Mouse (Mus musculus): ENCODE measurements at regions not wholly inside any gene's neighbourhood (a gene's known extent, or its start where the extent isn't known, plus 50 kb on each side); places are given as distances from the start of the nearest gene placed in this dataset.

DNA sequence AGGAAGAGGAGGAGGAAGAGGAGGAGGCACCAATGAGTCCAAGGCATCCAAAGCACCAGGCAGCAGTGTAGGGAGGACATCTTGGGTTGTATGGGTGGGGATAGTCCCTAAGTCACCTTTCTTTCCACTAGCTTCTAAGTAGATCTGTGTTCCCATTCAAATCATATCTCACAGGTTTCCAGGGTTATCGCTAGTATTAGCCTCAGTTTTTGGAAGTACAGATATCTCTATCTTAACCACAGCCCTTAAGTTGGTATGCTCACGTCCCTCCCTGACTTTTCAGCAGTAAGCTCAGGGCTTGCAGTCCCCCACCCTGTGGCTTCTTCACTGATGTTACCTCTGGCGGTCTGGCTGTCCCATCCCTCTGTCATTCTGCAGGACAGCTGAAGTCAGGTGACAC is 254.2 kb downstream of the Rplp1 start:
- TF ChIP-seq CTCF (conservative IDR thresholded peaks at IDR 0.05; ENCODE audit: insufficient read depth, insufficient read length, low read depth, low read length) (no peak), POLR2A (IDR thresholded peaks at IDR 0.05; ENCODE audit: low read depth, low read length) (no peak)
- Histone ChIP-seq H3K4me3 (ENCODE audit: insufficient read depth, low read depth, low read length) (no peak overlapping the region), H3K36me3 (ENCODE audit: control insufficient read depth, insufficient read depth, low read length) (no peaks in the 10 kb centered on the region), H3K27me3 (replicated peaks; ENCODE audit: control insufficient read depth, insufficient read depth, low read length) (no peaks in the 10 kb centered on the region), H3K27ac (ENCODE audit: insufficient read depth, low read depth, low read length) (no peak overlapping the region), H3K4me1 (ENCODE audit: control insufficient read depth, insufficient read depth, low read length) (no peaks in the 10 kb centered on the region)
- no peak for DNase-seq
- 91% methylated on average over 3 of the region's 3 CpGs for WGBS

GRCm38 (mm10) chr9:61657996-61658395 is 256.3 kb downstream of the Rplp1 start:
- Histone ChIP-seq H3K4me3 (ENCODE audit: insufficient read depth, low read depth, low read length) (no peak overlapping the region), H3K27ac (ENCODE audit: insufficient read depth, low read depth, low read length) (no peak overlapping the region), H3K27me3 (replicated peaks; ENCODE audit: control insufficient read depth, insufficient read depth, low read length) (no peaks in the 10 kb centered on the region), H3K36me3 (ENCODE audit: control insufficient read depth, insufficient read depth, low read length) (no peaks in the 10 kb centered on the region), H3K4me1 (ENCODE audit: control insufficient read depth, insufficient read depth, low read length) (no peaks in the 10 kb centered on the region)
- TF ChIP-seq POLR2A (IDR thresholded peaks at IDR 0.05; ENCODE audit: low read depth, low read length) (no peak), CTCF (conservative IDR thresholded peaks at IDR 0.05; ENCODE audit: insufficient read depth, insufficient read length, low read depth, low read length) (no peak)
- 87% methylated on average over 8 of the region's 8 CpGs for WGBS
- no peak for DNase-seq

DNA sequence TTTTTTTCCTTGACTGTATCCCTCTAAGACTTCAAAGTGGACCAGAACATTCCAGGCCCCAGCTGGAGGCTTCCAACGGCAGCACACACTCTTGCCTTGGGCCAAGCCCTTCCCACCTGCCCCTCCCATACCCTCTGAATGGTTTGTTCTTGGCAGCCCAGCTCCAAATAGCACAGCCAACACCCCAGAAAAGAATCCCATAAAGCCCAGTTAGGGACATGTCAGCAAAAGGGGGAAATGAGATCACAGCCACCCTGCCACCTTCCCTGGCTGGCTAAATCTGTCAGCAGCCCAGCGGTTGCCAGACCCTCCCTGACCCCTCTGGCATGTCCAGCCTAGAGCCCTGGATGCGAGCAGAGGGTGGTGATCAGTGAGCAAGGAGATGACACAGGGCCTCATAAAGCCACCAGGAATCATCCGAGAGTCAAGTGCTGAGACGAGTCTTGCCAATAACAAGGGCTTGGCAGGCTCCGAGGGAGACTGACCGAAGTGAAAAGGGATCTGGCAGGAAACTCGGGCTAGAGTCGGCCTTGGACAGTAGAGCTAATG is 258.8 kb downstream of the Rplp1 start:
- Histone ChIP-seq H3K36me3 (ENCODE audit: control insufficient read depth, insufficient read depth, low read length) (no peaks in the 10 kb centered on the region), H3K27me3 (replicated peaks; ENCODE audit: control insufficient read depth, insufficient read depth, low read length) (no peaks in the 10 kb centered on the region), H3K27ac (ENCODE audit: insufficient read depth, low read depth, low read length) (no peak overlapping the region), H3K4me1 (ENCODE audit: control insufficient read depth, insufficient read depth, low read length) (no peaks in the 10 kb centered on the region), H3K4me3 (ENCODE audit: insufficient read depth, low read depth, low read length) (no peak overlapping the region)
- WGBS = 64% methylated on average over 9 of the region's 9 CpGs
- DNase-seq = peak; percentile 45
- TF ChIP-seq CTCF (conservative IDR thresholded peaks at IDR 0.05; ENCODE audit: insufficient read depth, insufficient read length, low read depth, low read length) (no peak), POLR2A (IDR thresholded peaks at IDR 0.05; ENCODE audit: low read depth, low read length) (no peak)

GRCm38 (mm10) chr9:61645661-61646425 is 268.5 kb downstream of the Rplp1 start:
- H3K4me1 ChIP-seq (ENCODE audit: control insufficient read depth, insufficient read depth, low read length) = no peaks in the 10 kb centered on the region
- no peak overlapping the region for H3K27ac ChIP-seq (ENCODE audit: insufficient read depth, low read depth, low read length)
- H3K4me3 ChIP-seq (ENCODE audit: insufficient read depth, low read depth, low read length) = no peak overlapping the region
- TF ChIP-seq CTCF (conservative IDR thresholded peaks at IDR 0.05; ENCODE audit: insufficient read depth, insufficient read length, low read depth, low read length) = no peak
- TF ChIP-seq POLR2A (IDR thresholded peaks at IDR 0.05; ENCODE audit: low read depth, low read length) = no peak
- WGBS = 28% methylated on average over 20 of the region's 20 CpGs
- H3K27me3 ChIP-seq (replicated peaks; ENCODE audit: control insufficient read depth, insufficient read depth, low read length) = no peaks in the 10 kb centered on the region
- peak; percentile 28 for DNase-seq
- H3K36me3 ChIP-seq (ENCODE audit: control insufficient read depth, insufficient read depth, low read length) = no peaks in the 10 kb centered on the region

DNA sequence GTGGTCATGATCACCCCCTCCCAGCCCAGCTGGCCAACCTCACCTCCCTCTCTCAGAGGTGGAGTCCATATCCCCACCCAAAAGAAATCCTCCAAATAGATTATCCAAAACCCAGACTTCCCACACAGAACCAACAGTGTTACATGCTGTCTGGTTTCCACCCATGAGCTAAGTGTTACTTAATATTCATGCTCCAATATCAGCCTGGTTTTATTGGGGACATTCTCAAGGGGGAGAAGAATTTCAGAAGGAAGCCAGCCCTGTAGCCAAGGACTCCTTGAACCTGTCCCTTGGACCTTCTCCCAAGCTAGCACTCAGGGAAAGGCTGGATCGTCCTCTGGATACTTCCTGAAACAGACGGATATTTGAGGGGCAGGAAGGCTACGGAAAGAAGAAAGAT is 268.6 kb downstream of the Tle3 start:
- 83% methylated on average over 3 of the region's 3 CpGs for WGBS
- Histone ChIP-seq H3K4me1 (ENCODE audit: control insufficient read depth, insufficient read depth, low read length) (no peaks in the 10 kb centered on the region), H3K27ac (ENCODE audit: insufficient read depth, low read depth, low read length) (no peak overlapping the region), H3K27me3 (replicated peaks; ENCODE audit: control insufficient read depth, insufficient read depth, low read length) (no peaks in the 10 kb centered on the region), H3K4me3 (ENCODE audit: insufficient read depth, low read depth, low read length) (no peak overlapping the region), H3K36me3 (ENCODE audit: control insufficient read depth, insufficient read depth, low read length) (no peaks in the 10 kb centered on the region)
- DNase-seq = no peak
- TF ChIP-seq CTCF (conservative IDR thresholded peaks at IDR 0.05; ENCODE audit: insufficient read depth, insufficient read length, low read depth, low read length) (no peak), POLR2A (IDR thresholded peaks at IDR 0.05; ENCODE audit: low read depth, low read length) (no peak)

- no peak overlapping the region for H3K4me3 ChIP-seq (ENCODE audit: insufficient read depth, low read depth, low read length)
- DNase-seq = no peak
- no peak for TF ChIP-seq POLR2A (IDR thresholded peaks at IDR 0.05; ENCODE audit: low read depth, low read length)
- TF ChIP-seq CTCF (conservative IDR thresholded peaks at IDR 0.05; ENCODE audit: insufficient read depth, insufficient read length, low read depth, low read length) = no peak
Observed at GRCm38 (mm10) chr9:61638908-61639307, 266.7 kb downstream of the Tle3 start.

DNA sequence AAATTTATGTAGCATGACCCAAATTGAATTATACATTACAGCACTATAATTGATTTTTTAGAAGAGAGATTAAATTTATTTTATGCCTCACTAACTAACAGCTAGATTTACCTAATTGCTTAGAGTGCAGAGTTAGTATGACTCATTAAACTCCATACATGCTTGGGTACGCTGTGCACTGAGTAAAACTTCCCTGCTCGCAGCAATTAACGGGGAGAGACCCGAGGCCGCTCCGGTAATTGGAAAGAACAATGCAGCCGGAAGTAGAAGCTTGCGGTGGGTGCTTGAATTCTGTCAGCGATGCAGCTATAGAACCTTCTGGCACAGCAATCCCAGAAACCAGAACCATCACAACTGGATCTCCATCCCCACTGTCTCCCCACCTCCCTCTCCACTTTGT is 261.8 kb downstream of the Tle3 start:
- 35% methylated on average over 9 of the region's 9 CpGs for WGBS
- Histone ChIP-seq H3K36me3 (ENCODE audit: control insufficient read depth, insufficient read depth, low read length) (no peaks in the 10 kb centered on the region), H3K4me3 (ENCODE audit: insufficient read depth, low read depth, low read length) (no peak overlapping the region), H3K27ac (ENCODE audit: insufficient read depth, low read depth, low read length) (no peak overlapping the region), H3K4me1 (ENCODE audit: control insufficient read depth, insufficient read depth, low read length) (no peaks in the 10 kb centered on the region), H3K27me3 (replicated peaks; ENCODE audit: control insufficient read depth, insufficient read depth, low read length) (no peaks in the 10 kb centered on the region)
- no peak for DNase-seq
- TF ChIP-seq POLR2A (IDR thresholded peaks at IDR 0.05; ENCODE audit: low read depth, low read length) (no peak), CTCF (conservative IDR thresholded peaks at IDR 0.05; ENCODE audit: insufficient read depth, insufficient read length, low read depth, low read length) (no peak)

More at GRCm38 (mm10) chr9:61638908-61639307, 266.7 kb downstream of the Tle3 start:
- no peak overlapping the region for H3K27ac ChIP-seq (ENCODE audit: insufficient read depth, low read depth, low read length)
- H3K36me3 ChIP-seq (ENCODE audit: control insufficient read depth, insufficient read depth, low read length) = no peaks in the 10 kb centered on the region
- no peaks in the 10 kb centered on the region for H3K4me1 ChIP-seq (ENCODE audit: control insufficient read depth, insufficient read depth, low read length)
- no peaks in the 10 kb centered on the region for H3K27me3 ChIP-seq (replicated peaks; ENCODE audit: control insufficient read depth, insufficient read depth, low read length)
- 71% methylated on average over 11 of the region's 11 CpGs for WGBS
